Mouse (Mus musculus): ENCODE measurements at regions not wholly inside any gene's neighbourhood (a gene's known extent, or its start where the extent isn't known, plus 50 kb on each side); places are given as distances from the start of the nearest gene placed in this dataset.

DNA sequence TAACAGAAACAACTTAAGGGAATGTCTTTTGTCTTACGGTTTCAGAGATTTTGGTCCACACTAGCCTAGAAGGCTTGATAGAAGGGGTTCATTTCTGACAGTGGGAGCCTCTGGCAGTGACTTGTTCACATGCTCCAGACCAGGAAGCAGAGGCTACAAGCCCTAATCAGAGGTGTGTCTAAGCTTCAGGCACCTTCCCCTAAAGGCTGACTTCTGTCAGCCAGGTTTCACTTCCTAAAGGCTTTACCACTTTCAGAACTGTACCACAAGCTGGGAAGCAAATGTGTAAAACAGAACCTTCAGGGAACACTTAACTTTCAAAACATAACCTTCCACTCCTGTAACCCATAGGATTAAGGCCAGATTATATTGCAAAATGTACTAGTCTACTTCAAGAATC is 180.9 kb downstream of the Galc start:
- TF ChIP-seq CTCF (IDR thresholded peaks at IDR 0.05; ENCODE audit: insufficient read depth, low read length) = no peak
- TF ChIP-seq POLR2A (IDR thresholded peaks at IDR 0.05; ENCODE audit: borderline replicate concordance, extremely low read depth, low read depth, low read length) = no peak
- 98% methylated on average over 1 of the region's 1 CpGs for WGBS
- H3K4me1 ChIP-seq (ENCODE audit: control insufficient read depth, insufficient read depth, low read length) = no peaks in the 10 kb centered on the region
- no peak for DNase-seq
- no peak overlapping the region for H3K4me3 ChIP-seq (replicated peaks; ENCODE audit: extremely low read depth, low read depth, low read length)

DNA sequence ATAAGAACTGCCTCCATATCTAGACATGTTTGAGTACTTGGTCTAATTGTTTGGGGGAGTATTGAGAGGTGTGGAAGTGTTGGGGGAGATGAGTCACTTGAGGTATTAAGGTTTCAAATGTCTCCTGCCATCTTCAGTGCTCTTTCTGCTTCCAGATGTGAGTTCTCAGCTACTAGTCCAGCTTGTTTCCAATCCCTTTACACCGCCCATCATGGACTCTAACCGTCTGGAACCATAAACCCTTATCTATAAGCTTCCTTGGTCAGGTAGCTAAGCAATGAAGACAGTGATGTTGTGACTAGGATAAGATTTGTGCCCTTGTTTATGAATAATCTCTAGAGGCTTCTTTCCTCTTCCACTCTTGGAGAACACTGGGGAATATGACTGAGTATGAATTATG is 183.7 kb downstream of the Galc start:
- no peak for TF ChIP-seq CTCF (IDR thresholded peaks at IDR 0.05; ENCODE audit: insufficient read depth, low read length)
- no peak for TF ChIP-seq POLR2A (IDR thresholded peaks at IDR 0.05; ENCODE audit: borderline replicate concordance, extremely low read depth, low read depth, low read length)
- H3K4me3 ChIP-seq (replicated peaks; ENCODE audit: extremely low read depth, low read depth, low read length) = no peak overlapping the region
- DNase-seq = no peak
- WGBS = 80% methylated on average over 2 of the region's 2 CpGs
- no peaks in the 10 kb centered on the region for H3K4me1 ChIP-seq (ENCODE audit: control insufficient read depth, insufficient read depth, low read length)

DNA sequence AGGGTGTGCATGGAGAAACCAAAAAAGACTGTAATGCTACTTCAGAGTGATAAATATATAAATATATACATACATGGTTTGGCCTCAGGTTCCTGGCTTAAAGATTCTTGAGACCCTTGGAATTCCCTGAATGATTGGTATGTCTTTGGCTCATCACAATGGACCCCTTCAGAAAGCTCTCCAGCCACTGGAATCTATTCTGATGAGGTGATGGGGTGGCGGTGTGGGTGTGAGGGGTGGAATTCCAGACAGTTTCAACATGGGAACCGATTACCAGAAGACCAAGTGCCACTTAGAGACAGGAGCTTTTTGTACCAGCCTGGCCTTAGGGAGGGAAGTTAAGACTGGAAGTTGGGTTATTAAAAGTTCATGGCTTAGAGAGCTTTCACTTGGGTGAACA is 190.1 kb downstream of the Galc start:
- Histone ChIP-seq H3K4me1 (ENCODE audit: control insufficient read depth, insufficient read depth, low read length) (no peaks in the 10 kb centered on the region), H3K4me3 (replicated peaks; ENCODE audit: extremely low read depth, low read depth, low read length) (no peak overlapping the region)
- no peak for TF ChIP-seq CTCF (IDR thresholded peaks at IDR 0.05; ENCODE audit: insufficient read depth, low read length)
- DNase-seq = no peak
- 59% methylated on average over 2 of the region's 2 CpGs for WGBS

- Histone ChIP-seq H3K4me3 (replicated peaks; ENCODE audit: extremely low read depth, low read depth, low read length) (no peak overlapping the region), H3K4me1 (ENCODE audit: control insufficient read depth, insufficient read depth, low read length) (no peaks in the 10 kb centered on the region)
- WGBS = 75% methylated on average over 7 of the region's 7 CpGs
- DNase-seq = no peak
- no peak for TF ChIP-seq CTCF (IDR thresholded peaks at IDR 0.05; ENCODE audit: insufficient read depth, low read length)
- TF ChIP-seq POLR2A (IDR thresholded peaks at IDR 0.05; ENCODE audit: borderline replicate concordance, extremely low read depth, low read depth, low read length) = no peak
These were observed 199.7 kb downstream of the Galc start for GRCm38 (mm10) chr12:98059419-98060180.

DNA sequence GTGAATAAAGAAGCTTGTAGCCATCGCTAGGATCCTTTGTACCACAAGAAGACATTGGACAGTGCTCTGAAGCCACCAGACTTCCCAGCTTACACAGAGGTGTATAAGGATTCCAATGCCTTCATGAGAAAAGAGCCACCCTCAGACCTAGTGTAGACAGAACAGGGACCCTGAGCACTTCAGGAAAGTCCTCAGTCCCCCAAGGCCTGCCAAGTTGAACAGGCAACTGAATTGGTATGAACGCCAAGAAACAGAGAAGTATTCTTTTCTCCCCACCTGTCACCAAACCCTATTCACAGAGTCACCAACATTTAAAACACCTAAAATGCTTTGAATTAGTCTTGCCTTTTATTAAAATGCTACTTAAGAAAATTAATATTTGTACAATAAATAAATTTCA is 200.3 kb downstream of the Galc start:
- no peak for TF ChIP-seq POLR2A (IDR thresholded peaks at IDR 0.05; ENCODE audit: borderline replicate concordance, extremely low read depth, low read depth, low read length)
- no peak for TF ChIP-seq CTCF (IDR thresholded peaks at IDR 0.05; ENCODE audit: insufficient read depth, low read length)
- no peak for DNase-seq
- Histone ChIP-seq H3K4me3 (replicated peaks; ENCODE audit: extremely low read depth, low read depth, low read length) (no peak overlapping the region), H3K4me1 (ENCODE audit: control insufficient read depth, insufficient read depth, low read length) (no peaks in the 10 kb centered on the region)
- WGBS = 90% methylated on average over 2 of the region's 2 CpGs

DNA sequence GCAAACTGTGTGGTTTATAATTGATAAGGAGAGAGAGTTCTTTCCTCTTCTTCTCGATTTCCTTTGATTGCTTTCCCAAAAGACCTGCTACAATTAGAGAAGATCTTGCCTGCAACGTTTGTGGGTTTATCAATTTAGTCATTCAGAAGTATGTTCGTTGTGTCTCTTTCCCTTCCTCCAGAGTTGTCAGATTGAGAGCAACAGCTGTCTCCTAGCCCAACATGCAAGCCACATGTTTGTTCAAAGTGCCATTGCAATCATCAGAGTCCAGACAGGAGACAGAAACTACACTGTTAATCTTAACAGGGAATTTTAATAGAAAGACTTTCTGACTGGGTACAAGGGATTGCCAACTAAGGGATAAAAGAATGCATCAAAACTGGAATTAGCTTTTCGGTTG is 208.3 kb downstream of the Galc start:
- TF ChIP-seq POLR2A (IDR thresholded peaks at IDR 0.05; ENCODE audit: borderline replicate concordance, extremely low read depth, low read depth, low read length) = no peak
- TF ChIP-seq CTCF (IDR thresholded peaks at IDR 0.05; ENCODE audit: insufficient read depth, low read length) = no peak
- H3K4me3 ChIP-seq (replicated peaks; ENCODE audit: extremely low read depth, low read depth, low read length) = no peak overlapping the region
- no peak for DNase-seq
- H3K4me1 ChIP-seq (ENCODE audit: control insufficient read depth, insufficient read depth, low read length) = no peaks in the 10 kb centered on the region
- WGBS = 44% methylated on average over 4 of the region's 4 CpGs

DNA sequence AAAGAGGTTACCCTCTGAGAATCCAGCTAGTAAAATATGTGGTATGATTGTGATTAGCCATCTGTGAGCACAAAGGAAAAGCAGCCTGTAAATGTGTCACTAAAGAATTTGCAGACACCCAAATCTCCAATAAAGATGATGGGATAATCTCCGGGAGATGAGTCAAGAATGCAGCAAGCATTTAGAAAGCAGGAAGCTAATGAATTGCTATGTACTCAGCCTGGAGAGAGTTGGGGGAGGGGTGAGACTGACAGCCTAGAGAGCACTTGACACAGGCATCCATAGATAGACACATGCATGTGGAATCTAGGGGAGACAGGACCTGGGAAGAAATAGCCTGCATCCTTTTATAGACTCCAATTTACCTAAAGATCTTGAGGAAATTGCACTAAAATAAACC is 208.8 kb downstream of the Galc start:
- no peak for DNase-seq
- no peak for TF ChIP-seq POLR2A (IDR thresholded peaks at IDR 0.05; ENCODE audit: borderline replicate concordance, extremely low read depth, low read depth, low read length)
- TF ChIP-seq CTCF (IDR thresholded peaks at IDR 0.05; ENCODE audit: insufficient read depth, low read length) = no peak
- H3K4me3 ChIP-seq (replicated peaks; ENCODE audit: extremely low read depth, low read depth, low read length) = no peak overlapping the region
- WGBS = 8% methylated on average over 1 of the region's 1 CpGs
- no peaks in the 10 kb centered on the region for H3K4me1 ChIP-seq (ENCODE audit: control insufficient read depth, insufficient read depth, low read length)

DNA sequence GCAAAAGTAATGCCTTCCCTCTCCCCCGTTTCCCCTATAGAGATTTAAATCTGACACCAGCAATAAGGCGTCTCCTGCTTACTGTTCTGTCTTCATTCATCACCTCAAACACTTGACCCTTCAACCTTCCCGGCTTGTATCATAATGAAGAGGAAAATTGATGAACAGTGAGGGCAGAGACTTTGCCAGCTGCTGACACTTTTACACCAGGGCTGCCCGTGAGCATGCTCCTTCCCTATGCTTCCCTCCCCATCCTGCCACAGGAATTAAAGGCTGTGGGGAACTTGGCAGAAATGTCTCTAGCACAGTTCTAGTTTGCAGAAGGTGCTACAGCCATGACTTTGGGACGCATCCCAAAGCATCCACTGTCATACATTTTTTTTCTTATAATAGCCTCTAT is 209.2 kb downstream of the Galc start:
- Histone ChIP-seq H3K4me3 (replicated peaks; ENCODE audit: extremely low read depth, low read depth, low read length) (no peak overlapping the region), H3K4me1 (ENCODE audit: control insufficient read depth, insufficient read depth, low read length) (no peaks in the 10 kb centered on the region)
- no peak for DNase-seq
- TF ChIP-seq CTCF (IDR thresholded peaks at IDR 0.05; ENCODE audit: insufficient read depth, low read length) (no peak), POLR2A (IDR thresholded peaks at IDR 0.05; ENCODE audit: borderline replicate concordance, extremely low read depth, low read depth, low read length) (no peak)
- 34% methylated on average over 5 of the region's 5 CpGs for WGBS

DNA sequence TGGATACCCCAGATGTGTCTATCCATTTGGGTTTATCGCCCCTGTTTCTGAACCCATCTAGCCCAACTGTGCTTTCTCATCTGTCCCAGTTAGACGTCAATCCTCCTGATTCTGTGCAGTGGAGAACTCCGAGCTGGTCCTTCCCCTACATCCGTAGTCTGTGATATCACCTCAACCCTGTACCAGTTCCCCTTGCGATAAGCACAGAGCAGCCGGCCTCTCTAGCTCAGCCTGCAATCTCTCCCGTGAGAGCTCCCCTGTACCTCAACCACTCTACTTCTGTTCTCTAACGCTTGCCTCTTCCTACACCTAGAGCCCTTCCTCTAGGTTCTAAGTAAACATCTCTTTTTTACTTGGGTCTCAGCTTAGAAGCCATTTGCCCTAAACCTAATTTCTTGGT is 211.5 kb downstream of the Galc start:
- DNase-seq = no peak
- H3K4me1 ChIP-seq (ENCODE audit: control insufficient read depth, insufficient read depth, low read length) = no peaks in the 10 kb centered on the region
- WGBS = 80% methylated on average over 8 of the region's 8 CpGs
- TF ChIP-seq POLR2A (IDR thresholded peaks at IDR 0.05; ENCODE audit: borderline replicate concordance, extremely low read depth, low read depth, low read length) (no peak), CTCF (IDR thresholded peaks at IDR 0.05; ENCODE audit: insufficient read depth, low read length) (no peak)
- H3K4me3 ChIP-seq (replicated peaks; ENCODE audit: extremely low read depth, low read depth, low read length) = no peak overlapping the region

Measured in lung, adult 2 months (tissue).